Mouse (Mus musculus) forebrain, embryonic 12.5 days (tissue): ENCODE measurements around the gene Aym1. TPM values are rescaled to one million over a fixed set of nuclear protein-coding genes. Genes with fewer than 3 reads are reported as not detected.
"Not testable (repeated sequence)": the region's sequence is repeated elsewhere in the genome, so short reads cannot be mapped to it uniquely, and the experiment has no call there.

ENCODE experiments used
- ATAC-seq: fragments of 200-750 bp; cut with Nextera tagmentation; 2 replicates; pipeline ENCODE4 v1.8.0; 2017; ENCODE audit warnings: moderate TSS enrichment; ENCODE audit not compliant: low FRiP score
- H3K27ac ChIP-seq: fragments of 300-500 bp; sonication (generic); 2 replicates; pipeline ENCODE4 v1.5.1; 2016; ENCODE audit warnings: mild to moderate bottlenecking
- H3K27me3 ChIP-seq: fragments of 300-500 bp; sonication (generic); 2 replicates; pipeline ENCODE4 v1.6.1; 2016; ENCODE audit warnings: mild to moderate bottlenecking
- H3K36me3 ChIP-seq: fragments of 300-500 bp; sonication (generic); replicated peaks from 2 replicates; pipeline ENCODE4 v1.6.1; 2016; ENCODE audit warnings: mild to moderate bottlenecking
- H3K4me1 ChIP-seq: fragments of 300-500 bp; sonication (generic); 2 replicates; pipeline ENCODE4 v1.6.1; 2016
- H3K4me2 ChIP-seq: fragments of 300-500 bp; sonication (generic); 2 replicates; pipeline ENCODE4 v1.6.1; 2016; ENCODE audit warnings: mild to moderate bottlenecking, moderate library complexity
- H3K4me3 ChIP-seq: fragments of 300-500 bp; sonication (generic); replicated peaks from 2 replicates; pipeline ENCODE4 v1.5.1; 2016; ENCODE audit warnings: mild to moderate bottlenecking
- H3K9ac ChIP-seq: fragments of 300-500 bp; sonication (generic); 2 replicates; pipeline ENCODE4 v1.6.1; 2016; ENCODE audit warnings: mild to moderate bottlenecking
- H3K9me3 ChIP-seq: fragments of 300-500 bp; sonication (generic); 2 replicates; pipeline ENCODE4 v1.6.1; 2016
- WGBS: fragments of 180-500 bp; shearing (Covaris S2); methylation state at CpG from one replicate; pipeline ENCODE4 v1.1.7; 2016; 5-methylcytosine and 5-hydroxymethylcytosine counted together
- polyA plus RNA-seq: library from polyadenylated mRNA; unstranded; fragments of >200 nt; fragmentation: Nextera tagmentation; extraction: Ambion mirVana; gene quantifications from 2 replicates; pipeline ENCODE4 v1.2.1, GENCODE M21; 2016

Gene Aym1
- polyA plus RNA-seq, 1 experiment from 2014 or later = not detected

GRCm38 (mm10) chr5:113358833-113359232 lies 1.7 kb downstream of the Aym1 start:
- H3K4me2 ChIP-seq = no peak overlapping the region
- H3K9ac ChIP-seq = no peak overlapping the region
- no peak for ATAC-seq
- H3K27me3 ChIP-seq = peaks cover 14% of the 10 kb centered on the region; the same call in 1 of the 2 replicates
- H3K9me3 ChIP-seq = no peaks in the 10 kb centered on the region
- H3K36me3 ChIP-seq = no peaks in the 10 kb centered on the region
- no peak overlapping the region for H3K4me3 ChIP-seq
- no peak overlapping the region for H3K27ac ChIP-seq
- WGBS = 5% methylated on average over 11 of the region's 11 CpGs
- peaks cover 22% of the 10 kb centered on the region for H3K4me1 ChIP-seq

- H3K27me3 ChIP-seq = peaks cover 21% of the 10 kb centered on the region
- peaks cover 22% of the 10 kb centered on the region for H3K4me1 ChIP-seq
- H3K4me2 ChIP-seq = no peak overlapping the region
- H3K9me3 ChIP-seq = no peaks in the 10 kb centered on the region
- 79% methylated on average over 7 of the region's 7 CpGs for WGBS
- H3K4me3 ChIP-seq = no peak overlapping the region
- ATAC-seq = no peak
- H3K27ac ChIP-seq = no peak overlapping the region
- H3K9ac ChIP-seq = no peak overlapping the region
- no peaks in the 10 kb centered on the region for H3K36me3 ChIP-seq
Observed at GRCm38 (mm10) chr5:113361283-113361682, 4.2 kb downstream of the Aym1 start.

- Histone ChIP-seq H3K9ac (no peak overlapping the region), H3K27me3 (peaks cover 28% of the 10 kb centered on the region), H3K9me3 (no peaks in the 10 kb centered on the region), H3K4me2 (no peak overlapping the region), H3K36me3 (no peaks in the 10 kb centered on the region), H3K4me3 (no peak overlapping the region), H3K27ac (no peak overlapping the region), H3K4me1 (peaks cover 14% of the 10 kb centered on the region)
- WGBS = 80% methylated on average over 9 of the region's 9 CpGs
- ATAC-seq = no peak
Observed at GRCm38 (mm10) chr5:113362258-113362996, 5.3 kb downstream of the Aym1 start.

- 95% methylated on average over 8 of the region's 8 CpGs for WGBS
Observed at GRCm38 (mm10) chr5:113363177-113363576, 6.1 kb downstream of the Aym1 start.

GRCm38 (mm10) chr5:113365921-113366320 lies 8.8 kb downstream of the Aym1 start:
- ATAC-seq = 0 out of 2 replicates have a peak, but pooled peaks have one; percentile 20
- H3K9me3 ChIP-seq = no peaks in the 10 kb centered on the region
- H3K9ac ChIP-seq = 0 out of 2 replicates have a peak overlapping the region, but pooled peaks have one; percentile 29
- no peaks in the 10 kb centered on the region; the same call in 1 of the 2 replicates for H3K4me1 ChIP-seq
- 3% methylated on average over 20 of the region's 20 CpGs for WGBS
- H3K36me3 ChIP-seq = no peaks in the 10 kb centered on the region
- H3K4me3 ChIP-seq = no peak overlapping the region
- H3K27me3 ChIP-seq = peaks cover 20% of the 10 kb centered on the region
- peak overlapping the region; percentile 34; the same call in 1 of the 2 replicates for H3K4me2 ChIP-seq
- H3K27ac ChIP-seq = no peak overlapping the region

More at GRCm38 (mm10) chr5:113363177-113363576, 6.1 kb downstream of the Aym1 start:
- Histone ChIP-seq H3K9me3 (no peaks in the 10 kb centered on the region), H3K27me3 (peaks cover 28% of the 10 kb centered on the region), H3K4me2 (no peak overlapping the region), H3K27ac (no peak overlapping the region), H3K9ac (no peak overlapping the region), H3K4me1 (peaks cover 7% of the 10 kb centered on the region), H3K4me3 (no peak overlapping the region), H3K36me3 (no peaks in the 10 kb centered on the region)
- no peak for ATAC-seq

GRCm38 (mm10) chr5:113367726-113368125 lies 10.6 kb downstream of the Aym1 start:
- not testable (repeated sequence) for H3K9me3 ChIP-seq, H3K4me3 ChIP-seq, H3K4me2 ChIP-seq, H3K36me3 ChIP-seq, H3K27ac ChIP-seq, ATAC-seq, H3K4me1 ChIP-seq, H3K9ac ChIP-seq
- H3K27me3 ChIP-seq = peaks cover 28% of the 10 kb centered on the region

GRCm38 (mm10) chr5:113369262-113369868 lies 12.3 kb downstream of the Aym1 start:
- ATAC-seq = no peak
- WGBS = 80% methylated on average over 17 of the region's 17 CpGs

GRCm38 (mm10) chr5:113372449-113372848 lies 15.4 kb downstream of the Aym1 start:
- peak; percentile 25; the same call in 1 of the 2 replicates for ATAC-seq
- Histone ChIP-seq H3K9ac (peak overlapping the region; percentile 54; the same call in 1 of the 2 replicates), H3K36me3 (no peaks in the 10 kb centered on the region), H3K4me1 (peaks cover 13% of the 10 kb centered on the region), H3K27me3 (peaks cover 10% of the 10 kb centered on the region; the same call in 1 of the 2 replicates), H3K27ac (peak overlapping the region; percentile 68), H3K9me3 (no peaks in the 10 kb centered on the region), H3K4me3 (peak overlapping the region; percentile 37; the same call in 1 of the 2 replicates), H3K4me2 (peak overlapping the region; percentile 65)
- WGBS = 67% methylated on average over 4 of the region's 4 CpGs

More at GRCm38 (mm10) chr5:113369262-113369868, 12.3 kb downstream of the Aym1 start:
- Histone ChIP-seq H3K9ac (no peak overlapping the region), H3K4me3 (no peak overlapping the region), H3K27ac (no peak overlapping the region), H3K9me3 (no peaks in the 10 kb centered on the region), H3K4me2 (no peak overlapping the region), H3K4me1 (peaks cover 13% of the 10 kb centered on the region), H3K27me3 (peaks cover 31% of the 10 kb centered on the region), H3K36me3 (no peaks in the 10 kb centered on the region)

GRCm38 (mm10) chr5:113372995-113373950 lies 16.2 kb downstream of the Aym1 start:
- H3K27ac ChIP-seq = peak overlapping the region; percentile 68
- peak overlapping the region; percentile 37 for H3K4me3 ChIP-seq
- H3K4me1 ChIP-seq = peaks cover 13% of the 10 kb centered on the region
- peak overlapping the region; percentile 54 for H3K9ac ChIP-seq
- no peaks in the 10 kb centered on the region for H3K9me3 ChIP-seq
- H3K4me2 ChIP-seq = peak overlapping the region; percentile 65
- peak; percentile 64 for ATAC-seq
- peaks cover 10% of the 10 kb centered on the region; the same call in 1 of the 2 replicates for H3K27me3 ChIP-seq
- WGBS = 2% methylated on average over 33 of the region's 33 CpGs
- no peaks in the 10 kb centered on the region for H3K36me3 ChIP-seq

GRCm38 (mm10) chr5:113374290-113374689 lies 17.2 kb downstream of the Aym1 start:
- no peak overlapping the region for H3K4me3 ChIP-seq
- H3K27me3 ChIP-seq = peaks cover 10% of the 10 kb centered on the region; the same call in 1 of the 2 replicates
- H3K36me3 ChIP-seq = no peaks in the 10 kb centered on the region
- WGBS = 85% methylated on average over 10 of the region's 10 CpGs
- H3K9me3 ChIP-seq = no peaks in the 10 kb centered on the region
- no peak overlapping the region for H3K27ac ChIP-seq
- H3K4me1 ChIP-seq = peaks cover 13% of the 10 kb centered on the region
- no peak for ATAC-seq
- no peak overlapping the region for H3K9ac ChIP-seq
- H3K4me2 ChIP-seq = no peak overlapping the region

GRCm38 (mm10) chr5:113375783-113376182 lies 18.7 kb downstream of the Aym1 start:
- H3K4me3 ChIP-seq = no peak overlapping the region
- no peak for ATAC-seq
- peaks cover 10% of the 10 kb centered on the region; the same call in 1 of the 2 replicates for H3K27me3 ChIP-seq
- no peaks in the 10 kb centered on the region for H3K9me3 ChIP-seq
- 30% methylated on average over 3 of the region's 3 CpGs for WGBS
- no peak overlapping the region for H3K9ac ChIP-seq
- H3K27ac ChIP-seq = no peak overlapping the region
- no peak overlapping the region for H3K4me2 ChIP-seq
- H3K36me3 ChIP-seq = no peaks in the 10 kb centered on the region
- peaks cover 13% of the 10 kb centered on the region for H3K4me1 ChIP-seq
